Mouse (Mus musculus): ENCODE data around the gene Arhgef2. TPM values are rescaled to one million over a fixed set of nuclear protein-coding genes. Genes with fewer than 3 reads are reported as not detected.
A peak's percentile ranks its signal among the peaks of the same experiment; 100 is the strongest.

The Arhgef2 gene
- total and polyA plus RNA-seq, 2 experiments from 2014 or later = 66.7 to 78.8 TPM

GRCm38 (mm10) chr3:88653516-88654370 is 48.0 kb downstream of the Arhgef2 start:
- Histone ChIP-seq H3K9me3 (ENCODE audit: low read length) (no peaks in the 10 kb centered on the region), H3K9ac (no peak overlapping the region), H3K4me1 (ENCODE audit: insufficient read depth) (no peaks in the 10 kb centered on the region), H3K27ac (ENCODE audit: low read depth, low read length) (no peak overlapping the region), H3K27me3 (ENCODE audit: insufficient read depth, low read length) (no peaks in the 10 kb centered on the region), H3K4me3 (ENCODE audit: low read depth, low read length) (no peak overlapping the region), H3K36me3 (ENCODE audit: insufficient read depth) (peaks cover under 1% of the 10 kb centered on the region; the same call in 1 of the 2 replicates), H3K4me2 (ENCODE audit: low read depth) (no peak overlapping the region)
- no peak for TF ChIP-seq CTCF (IDR thresholded peaks at IDR 0.05; ENCODE audit: low read depth)
- ATAC-seq = no peak
- WGBS = 80% methylated on average over 6 of the region's 6 CpGs
- no peak for DNase-seq

- no peak for ATAC-seq
- DNase-seq = no peak
- WGBS = 83% methylated on average over 4 of the region's 4 CpGs
Measured at GRCm38 (mm10) chr3:88654621-88655020, 48.9 kb downstream of the Arhgef2 start.

GRCm38 (mm10) chr3:88655619-88656018 is 49.9 kb downstream of the Arhgef2 start:
- DNase-seq = no peak
- no peak overlapping the region for H3K4me3 ChIP-seq (ENCODE audit: low read depth, low read length)
- no peaks in the 10 kb centered on the region for H3K4me1 ChIP-seq (ENCODE audit: insufficient read depth)
- H3K27me3 ChIP-seq (ENCODE audit: insufficient read depth, low read length) = no peaks in the 10 kb centered on the region
- H3K36me3 ChIP-seq (ENCODE audit: insufficient read depth) = no peaks in the 10 kb centered on the region
- H3K4me2 ChIP-seq (ENCODE audit: low read depth) = no peak overlapping the region
- H3K9ac ChIP-seq = no peak overlapping the region
- no peak for ATAC-seq
- 81% methylated on average over 8 of the region's 8 CpGs for WGBS
- no peaks in the 10 kb centered on the region for H3K9me3 ChIP-seq (ENCODE audit: low read length)
- TF ChIP-seq CTCF (IDR thresholded peaks at IDR 0.05; ENCODE audit: low read depth) = no peak
- H3K27ac ChIP-seq (ENCODE audit: low read depth, low read length) = no peak overlapping the region

More at GRCm38 (mm10) chr3:88654621-88655020, 48.9 kb downstream of the Arhgef2 start:
- Histone ChIP-seq H3K4me3 (ENCODE audit: low read depth, low read length) (no peak overlapping the region), H3K4me1 (ENCODE audit: insufficient read depth) (no peaks in the 10 kb centered on the region), H3K27ac (ENCODE audit: low read depth, low read length) (no peak overlapping the region), H3K9me3 (ENCODE audit: low read length) (no peaks in the 10 kb centered on the region), H3K36me3 (ENCODE audit: insufficient read depth) (no peaks in the 10 kb centered on the region), H3K9ac (no peak overlapping the region), H3K4me2 (ENCODE audit: low read depth) (no peak overlapping the region), H3K27me3 (ENCODE audit: insufficient read depth, low read length) (no peaks in the 10 kb centered on the region)
- no peak for TF ChIP-seq CTCF (IDR thresholded peaks at IDR 0.05; ENCODE audit: low read depth)

- WGBS = 77% methylated on average over 5 of the region's 5 CpGs
- Histone ChIP-seq H3K27me3 (ENCODE audit: insufficient read depth, low read length) (no peaks in the 10 kb centered on the region), H3K36me3 (ENCODE audit: insufficient read depth) (no peaks in the 10 kb centered on the region), H3K4me2 (ENCODE audit: low read depth) (no peak overlapping the region), H3K4me3 (ENCODE audit: low read depth, low read length) (no peak overlapping the region), H3K4me1 (ENCODE audit: insufficient read depth) (no peaks in the 10 kb centered on the region), H3K9ac (no peak overlapping the region), H3K27ac (ENCODE audit: low read depth, low read length) (no peak overlapping the region), H3K9me3 (ENCODE audit: low read length) (no peaks in the 10 kb centered on the region)
- ATAC-seq (no peak), DNase-seq (no peak)
- TF ChIP-seq CTCF (IDR thresholded peaks at IDR 0.05; ENCODE audit: low read depth) = no peak
Measured at GRCm38 (mm10) chr3:88658441-88659127, 52.8 kb downstream of the Arhgef2 start.

- no peaks in the 10 kb centered on the region for H3K36me3 ChIP-seq (ENCODE audit: insufficient read depth)
- 51% methylated on average over 6 of the region's 6 CpGs for WGBS
- no peak overlapping the region for H3K27ac ChIP-seq (ENCODE audit: low read depth, low read length)
- ATAC-seq (no peak), DNase-seq (no peak)
- H3K4me1 ChIP-seq (ENCODE audit: insufficient read depth) = no peaks in the 10 kb centered on the region
- H3K4me3 ChIP-seq (ENCODE audit: low read depth, low read length) = no peak overlapping the region
- no peak overlapping the region for H3K9ac ChIP-seq
- no peaks in the 10 kb centered on the region for H3K9me3 ChIP-seq (ENCODE audit: low read length)
- H3K27me3 ChIP-seq (ENCODE audit: insufficient read depth, low read length) = no peaks in the 10 kb centered on the region
- no peak overlapping the region for H3K4me2 ChIP-seq (ENCODE audit: low read depth)
- TF ChIP-seq CTCF (IDR thresholded peaks at IDR 0.05; ENCODE audit: low read depth) = no peak
Measured at GRCm38 (mm10) chr3:88659798-88660197, 54.0 kb downstream of the Arhgef2 start.

GRCm38 (mm10) chr3:88664095-88664494 is 58.3 kb downstream of the Arhgef2 start:
- no peak overlapping the region for H3K9ac ChIP-seq
- no peaks in the 10 kb centered on the region for H3K4me1 ChIP-seq (ENCODE audit: insufficient read depth)
- H3K4me3 ChIP-seq (ENCODE audit: low read depth, low read length) = no peak overlapping the region
- H3K36me3 ChIP-seq (ENCODE audit: insufficient read depth) = no peaks in the 10 kb centered on the region
- ATAC-seq (no peak), DNase-seq (no peak)
- no peak for TF ChIP-seq CTCF (IDR thresholded peaks at IDR 0.05; ENCODE audit: low read depth)
- no peak overlapping the region for H3K4me2 ChIP-seq (ENCODE audit: low read depth)
- 87% methylated on average over 4 of the region's 4 CpGs for WGBS
- no peaks in the 10 kb centered on the region for H3K9me3 ChIP-seq (ENCODE audit: low read length)
- H3K27ac ChIP-seq (ENCODE audit: low read depth, low read length) = no peak overlapping the region
- no peaks in the 10 kb centered on the region for H3K27me3 ChIP-seq (ENCODE audit: insufficient read depth, low read length)

- Histone ChIP-seq H3K4me1 (ENCODE audit: insufficient read depth) (no peaks in the 10 kb centered on the region), H3K4me2 (ENCODE audit: low read depth) (peak overlapping the region; percentile 45), H3K9me3 (ENCODE audit: low read length) (no peaks in the 10 kb centered on the region), H3K27me3 (ENCODE audit: insufficient read depth, low read length) (no peaks in the 10 kb centered on the region), H3K4me3 (ENCODE audit: low read depth, low read length) (no peak overlapping the region), H3K27ac (ENCODE audit: low read depth, low read length) (no peak overlapping the region), H3K9ac (no peak overlapping the region), H3K36me3 (ENCODE audit: insufficient read depth) (no peaks in the 10 kb centered on the region)
- peak; percentile 74 for TF ChIP-seq CTCF (IDR thresholded peaks at IDR 0.05; ENCODE audit: low read depth)
- peak; percentile 85 for DNase-seq
- ATAC-seq = no peak
- WGBS = 6% methylated on average over 11 of the region's 11 CpGs
Measured at GRCm38 (mm10) chr3:88677399-88677798, 71.6 kb downstream of the Arhgef2 start.

All from forebrain, postnatal 0 days (tissue).